Mouse (Mus musculus): ENCODE results near the gene Psmb10. TPM values are rescaled to one million over a fixed set of nuclear protein-coding genes. Genes with fewer than 3 reads are reported as not detected.

The Psmb10 gene
- polyA plus RNA-seq, 1 experiment: 89.4 TPM

DNA sequence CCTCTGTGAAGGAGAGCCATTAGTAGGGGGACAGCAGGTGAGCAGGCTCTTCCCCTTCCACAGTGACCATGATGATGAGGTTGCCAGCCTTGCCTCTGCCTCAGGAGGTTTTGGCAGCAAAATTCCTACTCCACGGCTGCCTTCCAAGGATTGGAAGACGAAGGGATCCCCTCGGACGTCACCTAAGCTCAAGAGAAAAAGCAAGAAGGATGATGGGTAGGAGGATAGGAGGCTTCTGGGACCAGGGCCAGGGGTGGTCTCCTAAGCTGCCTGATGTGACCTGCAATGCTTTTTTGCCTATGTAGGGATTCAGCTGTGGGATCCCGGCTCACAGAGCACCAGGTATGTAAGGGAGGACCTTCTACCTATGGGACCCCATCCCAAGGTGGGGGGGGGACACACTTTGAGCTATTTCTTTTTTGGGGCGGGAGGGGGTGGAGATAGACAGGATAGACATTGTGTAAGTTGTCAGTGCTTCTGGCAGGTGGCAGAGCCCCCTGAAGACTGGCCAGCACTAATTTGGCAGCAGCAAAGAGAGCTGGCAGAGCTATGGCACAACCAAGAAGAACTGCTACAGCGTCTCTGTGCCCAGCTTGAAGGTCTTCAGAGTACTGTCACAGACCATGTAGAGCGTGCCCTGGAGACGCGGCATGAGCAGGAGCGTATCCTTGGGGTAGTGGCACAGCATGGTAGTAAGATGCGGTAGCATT lies 48.3 kb downstream of the Psmb10 start:
- DNase-seq: peak in 1 of 2 experiments; percentile 43
- no peaks in the 10 kb centered on the region for H3K27me3 ChIP-seq (ENCODE audit: control insufficient read depth, insufficient read depth, low read length)
- no peak overlapping the region for H3K27ac ChIP-seq (ENCODE audit: insufficient read depth, low read length)
- 23% methylated on average over 12 of the region's 12 CpGs for WGBS
- no peak overlapping the region for H3K4me3 ChIP-seq (replicated peaks; ENCODE audit: insufficient read depth, low read depth, low read length)
- TF ChIP-seq CTCF (IDR thresholded peaks at IDR 0.05; ENCODE audit: borderline replicate concordance, insufficient read depth, low read depth, low read length) (no peak), POLR2A (IDR thresholded peaks at IDR 0.05; ENCODE audit: borderline replicate concordance, insufficient read depth, low read length) (no peak)
- peaks cover 6% of the 10 kb centered on the region; the same call in 1 of the 2 replicates for H3K4me1 ChIP-seq (ENCODE audit: control insufficient read depth, insufficient read depth, low read length)

Other genes starting within 250 kb of the Psmb10 start
- gene Acd, start 237.3 kb downstream of the Psmb10 start, polyA plus RNA-seq (2012; rRNA removed): 56.3 and 56.8 TPM in 2 replicates
- gene Pard6a, start 237.3 kb downstream of the Psmb10 start, polyA plus RNA-seq (2012; rRNA removed): 128 and 137 TPM in 2 replicates
- 0.51 TPM in 2 replicates for gene 4933405L10Rik, start 230.8 kb downstream of the Psmb10 start, polyA plus RNA-seq (2012; rRNA removed)
- gene Enkd1, start 230.2 kb downstream of the Psmb10 start, polyA plus RNA-seq (2012; rRNA removed): 15.3 and 17.4 TPM in 2 replicates
- gene Gfod2, start 179.8 kb downstream of the Psmb10 start, polyA plus RNA-seq (2012; rRNA removed): 20.7 and 21.4 TPM in 2 replicates
- 30.5 and 32.1 TPM in 2 replicates for gene Ranbp10, start 111.1 kb downstream of the Psmb10 start, polyA plus RNA-seq (2012; rRNA removed)
- gene Tsnaxip1, start 110.7 kb downstream of the Psmb10 start, polyA plus RNA-seq (2012; rRNA removed): 0.25 and 0.98 TPM in 2 replicates
- gene Cenpt, start 85.2 kb downstream of the Psmb10 start, polyA plus RNA-seq (2012; rRNA removed): 27.8 and 30.8 TPM in 2 replicates
- gene Thap11, start 83.3 kb downstream of the Psmb10 start, polyA plus RNA-seq (2012; rRNA removed): 52.0 and 53.5 TPM in 2 replicates
- 104 and 111 TPM in 2 replicates for gene Nutf2, start 77.9 kb downstream of the Psmb10 start, polyA plus RNA-seq (2012; rRNA removed)
- gene Edc4, start 57.6 kb downstream of the Psmb10 start, polyA plus RNA-seq (2012; rRNA removed): 75.5 and 81.8 TPM in 2 replicates
- gene Nrn1l, start 44.9 kb downstream of the Psmb10 start, polyA plus RNA-seq (2012; rRNA removed): 4.7 and 5.3 TPM in 2 replicates
- gene Pskh1, start 38.0 kb downstream of the Psmb10 start, polyA plus RNA-seq (2012; rRNA removed): 13.6 and 14.1 TPM in 2 replicates
- gene Ctrl, start 4.6 kb downstream of the Psmb10 start, polyA plus RNA-seq (2012; rRNA removed): 2.6 and 3.4 TPM in 2 replicates
- gene Lcat, start 4.9 kb upstream of the Psmb10 start, polyA plus RNA-seq (2012; rRNA removed): 106 and 110 TPM in 2 replicates
- 34.9 and 36.1 TPM in 2 replicates for gene Slc12a4, start 27.7 kb upstream of the Psmb10 start, polyA plus RNA-seq (2012; rRNA removed)
- not detected in 2 replicates for gene Dpep3, start 41.0 kb upstream of the Psmb10 start, polyA plus RNA-seq (2012; rRNA removed)
- gene Dus2, start 52.9 kb upstream of the Psmb10 start, polyA plus RNA-seq (2012; rRNA removed): 34.1 and 35.7 TPM in 2 replicates
- gene Dpep2nb, start 67.5 kb upstream of the Psmb10 start, polyA plus RNA-seq (2012; rRNA removed): 0.13 TPM in 1 of 2 replicates, not detected in the other
- 15.2 and 16.0 TPM in 2 replicates for gene Ddx28, start 73.4 kb upstream of the Psmb10 start, polyA plus RNA-seq (2012; rRNA removed)
- 11.1 and 11.6 TPM in 2 replicates for gene Nfatc3, start 120.4 kb upstream of the Psmb10 start, polyA plus RNA-seq (2012; rRNA removed)
- gene Esrp2, start 198.5 kb upstream of the Psmb10 start, polyA plus RNA-seq (2012; rRNA removed): 0.05 and 0.10 TPM in 2 replicates
- 12.1 and 13.1 TPM in 2 replicates for gene Pla2g15, start 212.0 kb upstream of the Psmb10 start, polyA plus RNA-seq (2012; rRNA removed)
- gene Slc7a6, start 230.4 kb upstream of the Psmb10 start, polyA plus RNA-seq (2012; rRNA removed): 25.4 and 25.8 TPM in 2 replicates